Mouse (Mus musculus): ENCODE data around the gene Romo1. TPM values are rescaled to one million over a fixed set of nuclear protein-coding genes. Genes with fewer than 3 reads are reported as not detected.
"Not testable (repeated sequence)": the region's sequence is repeated elsewhere in the genome, so short reads cannot be mapped to it uniquely, and the experiment has no call there.

The Romo1 gene
- polyA plus RNA-seq (2014; fragmentation: Nextera tagmentation; extraction: Ambion mirVana): 386 and 402 TPM in 2 replicates

- peak; percentile 98 for ATAC-seq (ENCODE audit: low FRiP score)
- DNase-seq (ENCODE audit: low spot score): peak; percentile 96
- H3K27ac ChIP-seq (ENCODE audit: low read depth, low read length): peak within 1 kb of the TSS; percentile 96
- peak within 1 kb of the TSS; percentile 78 for H3K4me3 ChIP-seq (ENCODE audit: low read depth, low read length)
- peak within 1 kb of the TSS; percentile 84 for H3K9ac ChIP-seq (ENCODE audit: low read depth, low read length)
- no peaks in the 10 kb centered on the region for H3K4me1 ChIP-seq (replicated peaks; ENCODE audit: control insufficient read depth, insufficient read depth, low read length)
- under 1% methylated on average over 69 of the region's 70 CpGs for WGBS
- H3K27me3 ChIP-seq (ENCODE audit: control insufficient read depth, insufficient read depth, low read length): no peaks in the 10 kb centered on the region
- H3K4me2 ChIP-seq (replicated peaks; ENCODE audit: low read depth, low read length): peak within 1 kb of the TSS; percentile 85
- H3K36me3 ChIP-seq (ENCODE audit: control insufficient read depth, insufficient read depth, low read length): 0 out of 2 replicates have a peak, but pooled peaks cover 4% of the 10 kb centered on the region
- H3K9me3 ChIP-seq (ENCODE audit: control insufficient read depth, low read length): no peaks in the 10 kb centered on the region
Observed at GRCm38 (mm10) chr2:156143953-156144724, at the start of gene Romo1, which contains the start of gene Nfs1. Gene Romo1 (plus strand): TSS chr2:156144039. Gene Nfs1 (minus strand): TSS chr2:156144186.

- DNase-seq (ENCODE audit: low spot score): peak; percentile 64
- Histone ChIP-seq H3K27me3 (ENCODE audit: control insufficient read depth, insufficient read depth, low read length) (no peaks in the 10 kb centered on the region), H3K27ac (ENCODE audit: low read depth, low read length) (peak overlapping the region; percentile 89; the same call in 1 of the 2 replicates), H3K9ac (ENCODE audit: low read depth, low read length) (peak overlapping the region; percentile 98), H3K4me2 (replicated peaks; ENCODE audit: low read depth, low read length) (peak overlapping the region; percentile 55), H3K4me1 (replicated peaks; ENCODE audit: control insufficient read depth, insufficient read depth, low read length) (0 out of 2 replicates have a peak, but pooled peaks cover 2% of the 10 kb centered on the region), H3K4me3 (ENCODE audit: low read depth, low read length) (peak overlapping the region; percentile 96), H3K36me3 (ENCODE audit: control insufficient read depth, insufficient read depth, low read length) (no peaks in the 10 kb centered on the region), H3K9me3 (ENCODE audit: control insufficient read depth, low read length) (no peaks in the 10 kb centered on the region)
- peak; percentile 67 for ATAC-seq (ENCODE audit: low FRiP score)
- 1% methylated on average over 16 of the region's 16 CpGs for whole genome bisulfite sequencing
Observed at GRCm38 (mm10) chr2:156110627-156111357, 33.0 kb upstream of the Romo1 start.

GRCm38 (mm10) chr2:156111358-156112079, 32.3 kb upstream of the Romo1 start, which contains the start of the genes Cpne1 and Rbm12:
Gene Cpne1 (minus strand): TSS chr2:156111965.
Gene Rbm12 (minus strand): TSS chr2:156111978.
- Histone ChIP-seq H3K9ac (ENCODE audit: low read depth, low read length) (peak within 1 kb of the TSS; percentile 98), H3K4me2 (replicated peaks; ENCODE audit: low read depth, low read length) (peak within 1 kb of the TSS; percentile 55), H3K27ac (ENCODE audit: low read depth, low read length) (peak within 1 kb of the TSS; percentile 89), H3K4me1 (replicated peaks; ENCODE audit: control insufficient read depth, insufficient read depth, low read length) (0 out of 2 replicates have a peak, but pooled peaks cover 2% of the 10 kb centered on the region), H3K27me3 (ENCODE audit: control insufficient read depth, insufficient read depth, low read length) (no peaks in the 10 kb centered on the region), H3K4me3 (ENCODE audit: low read depth, low read length) (peak within 1 kb of the TSS; percentile 96), H3K36me3 (ENCODE audit: control insufficient read depth, insufficient read depth, low read length) (no peaks in the 10 kb centered on the region), H3K9me3 (ENCODE audit: control insufficient read depth, low read length) (no peaks in the 10 kb centered on the region)
- ATAC-seq (ENCODE audit: low FRiP score) (peak; percentile 93), DNase-seq (ENCODE audit: low spot score) (peak; percentile 95)
- WGBS: under 1% methylated on average over 65 of the region's 74 CpGs

GRCm38 (mm10) chr2:156112080-156112423, 31.8 kb upstream of the Romo1 start:
- DNase-seq (ENCODE audit: low spot score); H3K27me3 ChIP-seq (ENCODE audit: control insufficient read depth, insufficient read depth, low read length); H3K4me1 ChIP-seq (replicated peaks; ENCODE audit: control insufficient read depth, insufficient read depth, low read length); H3K9me3 ChIP-seq (ENCODE audit: control insufficient read depth, low read length); H3K36me3 ChIP-seq (ENCODE audit: control insufficient read depth, insufficient read depth, low read length): not testable (repeated sequence)
- H3K27ac ChIP-seq (ENCODE audit: low read depth, low read length): peak overlapping the region; percentile 89; the same call in 1 of the 2 replicates
- ATAC-seq (ENCODE audit: low FRiP score): peak; percentile 2; the same call in 1 of the 2 replicates
- peak overlapping the region; percentile 98; the same call in 1 of the 2 replicates for H3K9ac ChIP-seq (ENCODE audit: low read depth, low read length)
- H3K4me2 ChIP-seq (replicated peaks; ENCODE audit: low read depth, low read length): peak overlapping the region; percentile 32
- peak overlapping the region; percentile 96 for H3K4me3 ChIP-seq (ENCODE audit: low read depth, low read length)
- WGBS: 25% methylated on average over 5 of the region's 5 CpGs

- DNase-seq (ENCODE audit: low spot score): no peak
- peaks cover 5% of the 10 kb centered on the region; the same call in 1 of the 2 replicates for H3K36me3 ChIP-seq (ENCODE audit: control insufficient read depth, insufficient read depth, low read length)
- no peak for ATAC-seq (ENCODE audit: low FRiP score)
- no peak overlapping the region for H3K27ac ChIP-seq (ENCODE audit: low read depth, low read length)
- no peaks in the 10 kb centered on the region for H3K9me3 ChIP-seq (ENCODE audit: control insufficient read depth, low read length)
- no peaks in the 10 kb centered on the region for H3K4me1 ChIP-seq (replicated peaks; ENCODE audit: control insufficient read depth, insufficient read depth, low read length)
- no peak overlapping the region for H3K4me2 ChIP-seq (replicated peaks; ENCODE audit: low read depth, low read length)
- H3K4me3 ChIP-seq (ENCODE audit: low read depth, low read length): no peak overlapping the region
- no peaks in the 10 kb centered on the region for H3K27me3 ChIP-seq (ENCODE audit: control insufficient read depth, insufficient read depth, low read length)
- no peak overlapping the region for H3K9ac ChIP-seq (ENCODE audit: low read depth, low read length)
Observed at GRCm38 (mm10) chr2:156119566-156119965, 24.3 kb upstream of the Romo1 start.

- H3K27ac ChIP-seq (ENCODE audit: low read depth, low read length): no peak overlapping the region
- peaks cover 5% of the 10 kb centered on the region; the same call in 1 of the 2 replicates for H3K36me3 ChIP-seq (ENCODE audit: control insufficient read depth, insufficient read depth, low read length)
- no peaks in the 10 kb centered on the region for H3K9me3 ChIP-seq (ENCODE audit: control insufficient read depth, low read length)
- DNase-seq (ENCODE audit: low spot score): no peak
- H3K4me2 ChIP-seq (replicated peaks; ENCODE audit: low read depth, low read length): no peak overlapping the region
- H3K4me1 ChIP-seq (replicated peaks; ENCODE audit: control insufficient read depth, insufficient read depth, low read length): no peaks in the 10 kb centered on the region
- H3K27me3 ChIP-seq (ENCODE audit: control insufficient read depth, insufficient read depth, low read length): no peaks in the 10 kb centered on the region
- 96% methylated on average over 5 of the region's 5 CpGs for WGBS
- H3K9ac ChIP-seq (ENCODE audit: low read depth, low read length): no peak overlapping the region
- H3K4me3 ChIP-seq (ENCODE audit: low read depth, low read length): no peak overlapping the region
- no peak for ATAC-seq (ENCODE audit: low FRiP score)
Observed at GRCm38 (mm10) chr2:156123731-156124130, 20.1 kb upstream of the Romo1 start.

GRCm38 (mm10) chr2:156126992-156127391, 16.8 kb upstream of the Romo1 start, which contains the start of gene Gm28036:
Gene Gm28036 (minus strand): TSS chr2:156127092.
- H3K27me3 ChIP-seq (ENCODE audit: control insufficient read depth, insufficient read depth, low read length): no peaks in the 10 kb centered on the region
- H3K4me2 ChIP-seq (replicated peaks; ENCODE audit: low read depth, low read length): no peak within 1 kb of the TSS
- DNase-seq (ENCODE audit: low spot score) (no peak), ATAC-seq (ENCODE audit: low FRiP score) (no peak)
- H3K9me3 ChIP-seq (ENCODE audit: control insufficient read depth, low read length): no peaks in the 10 kb centered on the region
- H3K27ac ChIP-seq (ENCODE audit: low read depth, low read length): no peak within 1 kb of the TSS
- no peaks in the 10 kb centered on the region for H3K4me1 ChIP-seq (replicated peaks; ENCODE audit: control insufficient read depth, insufficient read depth, low read length)
- H3K4me3 ChIP-seq (ENCODE audit: low read depth, low read length): no peak within 1 kb of the TSS
- peaks cover 5% of the 10 kb centered on the region; the same call in 1 of the 2 replicates for H3K36me3 ChIP-seq (ENCODE audit: control insufficient read depth, insufficient read depth, low read length)
- 95% methylated on average over 5 of the region's 5 CpGs for WGBS
- no peak within 1 kb of the TSS for H3K9ac ChIP-seq (ENCODE audit: low read depth, low read length)

- no peak for DNase-seq (ENCODE audit: low spot score)
- Histone ChIP-seq H3K4me1 (replicated peaks; ENCODE audit: control insufficient read depth, insufficient read depth, low read length) (no peaks in the 10 kb centered on the region), H3K36me3 (ENCODE audit: control insufficient read depth, insufficient read depth, low read length) (no peaks in the 10 kb centered on the region), H3K27me3 (ENCODE audit: control insufficient read depth, insufficient read depth, low read length) (no peaks in the 10 kb centered on the region), H3K27ac (ENCODE audit: low read depth, low read length) (no peak overlapping the region), H3K4me3 (ENCODE audit: low read depth, low read length) (no peak overlapping the region), H3K9me3 (ENCODE audit: control insufficient read depth, low read length) (no peaks in the 10 kb centered on the region), H3K4me2 (replicated peaks; ENCODE audit: low read depth, low read length) (no peak overlapping the region), H3K9ac (ENCODE audit: low read depth, low read length) (no peak overlapping the region)
- WGBS: 81% methylated on average over 5 of the region's 5 CpGs
- no peak for ATAC-seq (ENCODE audit: low FRiP score)
Observed at GRCm38 (mm10) chr2:156134161-156134560, 9.7 kb upstream of the Romo1 start.

Data from hindbrain, embryonic 11.5 days (tissue).